Mouse (Mus musculus) myocyte (in vitro differentiated cells): ENCODE data around the gene Zdhhc17. TPM values are rescaled to one million over a fixed set of nuclear protein-coding genes. Genes with fewer than 3 reads are reported as not detected.

ENCODE experiments used
- H3K27me3 ChIP-seq: one replicate; pipeline ENCODE4 v1.6.1; 2011; ENCODE audit not compliant: control insufficient read depth, insufficient read depth, insufficient read length
- H3K36me3 ChIP-seq: one replicate; pipeline ENCODE4 v1.6.1; 2011; ENCODE audit not compliant: control insufficient read depth, insufficient read depth
- H3K4me2 ChIP-seq: one replicate; pipeline ENCODE4 v1.6.1; 2011; ENCODE audit warnings: low read depth, control low read depth
- H3K4me3 ChIP-seq: one replicate; pipeline ENCODE4 v1.5.1; 2011; ENCODE audit warnings: mild to moderate bottlenecking, control low read depth, moderate library complexity
- H3K79me2 ChIP-seq: one replicate; pipeline ENCODE4 v1.6.1; 2011; ENCODE audit not compliant: control insufficient read depth, insufficient read depth
- H3ac ChIP-seq: one replicate; pipeline ENCODE4 v1.6.1; 2011; ENCODE audit not compliant: control insufficient read depth, insufficient read length
- CEBPB ChIP-seq: IDR thresholded peaks from 2 replicates; pipeline ENCODE4 v1.6.1; 2011; ENCODE audit warnings: mild to moderate bottlenecking, moderate library complexity; ENCODE audit not compliant: poor library complexity, insufficient read depth, severe bottlenecking
- E2F4 ChIP-seq: IDR thresholded peaks from one replicate; pipeline ENCODE4 v1.6.1; 2011; ENCODE audit warnings: mild to moderate bottlenecking, control low read depth, moderate library complexity; ENCODE audit not compliant: insufficient read depth
- MAX ChIP-seq: IDR thresholded peaks from one replicate; pipeline ENCODE4 v1.6.1; 2011; ENCODE audit warnings: low read depth, mild to moderate bottlenecking, control low read depth
- MYOD1 ChIP-seq, 3 experiments: IDR thresholded peaks; one replicate each; pipeline ENCODE4 v1.6.1; 2011; ENCODE audit warnings: control low read depth in 2 of 3, low read depth in 2 of 3, mild to moderate bottlenecking in 2 of 3, moderate library complexity in 1 of 3; ENCODE audit not compliant: insufficient read length in 2 of 3, control insufficient read depth in 1 of 3
- MYOG ChIP-seq, 3 experiments: IDR thresholded peaks; one replicate each; pipeline ENCODE4 v1.6.1; 2011; ENCODE audit warnings: control low read depth in 2 of 3, low read depth in 2 of 3, mild to moderate bottlenecking in 2 of 3; ENCODE audit not compliant: insufficient read length in 2 of 3, control insufficient read depth in 1 of 3, insufficient read depth in 1 of 3
- POLR2A ChIP-seq: IDR thresholded peaks from one replicate; pipeline ENCODE4 v1.6.1; 2011; ENCODE audit warnings: low read depth, mild to moderate bottlenecking, control low read depth, moderate library complexity; ENCODE audit not compliant: insufficient read length
- POLR2AphosphoS2 ChIP-seq: IDR thresholded peaks from one replicate; pipeline ENCODE4 v1.6.1; 2011; ENCODE audit warnings: low read depth, control low read depth; ENCODE audit not compliant: insufficient read length
- REST ChIP-seq: IDR thresholded peaks from one replicate; pipeline ENCODE4 v1.6.1; 2011; ENCODE audit warnings: mild to moderate bottlenecking, control low read depth, moderate library complexity; ENCODE audit not compliant: insufficient read depth, insufficient read length
- SRF ChIP-seq: IDR thresholded peaks from one replicate; pipeline ENCODE4 v1.6.1; 2011; ENCODE audit warnings: low read depth; ENCODE audit not compliant: control insufficient read depth, insufficient read length
- TCF12 ChIP-seq: IDR thresholded peaks from one replicate; pipeline ENCODE4 v1.6.1; 2011; ENCODE audit warnings: mild to moderate bottlenecking, control low read depth; ENCODE audit not compliant: poor library complexity, insufficient read depth, severe bottlenecking
- TCF3 ChIP-seq: IDR thresholded peaks from one replicate; pipeline ENCODE4 v1.6.1; 2011; ENCODE audit warnings: low read depth, control low read depth; ENCODE audit not compliant: insufficient read length
- USF1 ChIP-seq: IDR thresholded peaks from one replicate; pipeline ENCODE4 v1.6.1; 2011; ENCODE audit warnings: low read depth, mild to moderate bottlenecking, control low read depth, moderate library complexity
- polyA plus RNA-seq: library from polyadenylated mRNA; unstranded; fragments of >200 nt; fragmentation: generic; extraction: Trizol; gene quantifications from one replicate; pipeline ENCODE4 v1.2.1, GENCODE M21; 2012; ENCODE audit warnings: missing spikeins

The Zdhhc17 gene
- polyA plus RNA-seq, 1 experiment = 6.6 TPM

DNA sequence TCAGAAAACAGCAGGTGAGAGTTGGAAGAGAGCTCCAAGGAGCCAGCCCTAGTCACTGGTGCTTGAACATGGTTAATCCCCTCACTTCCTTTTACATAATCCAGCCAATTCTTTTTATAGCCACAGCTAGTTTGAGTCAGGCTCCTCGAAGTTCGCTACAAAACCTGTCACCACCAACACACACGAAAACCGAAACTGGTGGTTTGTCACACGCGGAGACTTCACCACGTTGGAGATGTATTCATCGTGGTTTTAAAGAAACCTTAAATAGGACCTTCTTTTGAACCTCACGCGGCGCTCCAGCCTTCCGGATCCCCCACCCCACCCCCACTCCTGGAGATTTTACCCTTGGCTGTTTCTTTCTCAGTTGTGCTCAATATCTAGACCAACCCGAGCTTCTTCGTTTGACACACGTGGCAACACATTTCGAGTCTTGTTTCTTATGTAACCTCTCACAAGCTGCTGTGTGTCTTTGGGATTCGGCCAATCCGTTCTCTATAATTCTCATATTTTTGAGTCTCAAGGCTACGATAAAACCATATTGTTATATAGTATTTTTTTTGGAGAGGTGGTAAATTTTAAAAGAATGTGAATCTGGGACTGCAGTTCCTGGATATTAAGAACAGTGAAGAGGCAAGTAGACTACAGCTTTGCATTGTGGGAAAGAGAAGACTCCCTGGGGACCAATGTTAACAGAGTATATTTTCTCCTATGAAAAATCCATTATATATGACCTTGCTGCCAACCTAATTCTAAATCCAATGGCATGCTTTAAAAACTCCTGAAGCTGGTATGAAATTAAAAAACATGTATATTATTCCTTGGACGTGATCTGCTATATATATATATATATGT lies 21.8 kb upstream of the Zdhhc17 start:
- TF ChIP-seq POLR2AphosphoS2 (no peak), TCF3 (no peak), MAX (no peak), SRF (no peak), MYOD1 (IDR thresholded peaks at IDR 0.05; ENCODE audit: control insufficient read depth in 1 of 3, insufficient read length in 2 of 3, low read depth in 2 of 3) (no peak), REST (no peak), POLR2A (no peak), MYOG (IDR thresholded peaks at IDR 0.05; ENCODE audit: control insufficient read depth in 1 of 3, insufficient read depth in 1 of 3, insufficient read length in 2 of 3, low read depth in 2 of 3) (no peak), TCF12 (no peak), CEBPB (no peak), E2F4 (no peak), USF1 (no peak)
- no peak overlapping the region for H3ac ChIP-seq
- H3K36me3 ChIP-seq = no peaks in the 10 kb centered on the region
- no peaks in the 10 kb centered on the region for H3K79me2 ChIP-seq
- peak overlapping the region; percentile 90 for H3K4me2 ChIP-seq
- no peaks in the 10 kb centered on the region for H3K27me3 ChIP-seq
- peak overlapping the region; percentile 14 for H3K4me3 ChIP-seq

DNA sequence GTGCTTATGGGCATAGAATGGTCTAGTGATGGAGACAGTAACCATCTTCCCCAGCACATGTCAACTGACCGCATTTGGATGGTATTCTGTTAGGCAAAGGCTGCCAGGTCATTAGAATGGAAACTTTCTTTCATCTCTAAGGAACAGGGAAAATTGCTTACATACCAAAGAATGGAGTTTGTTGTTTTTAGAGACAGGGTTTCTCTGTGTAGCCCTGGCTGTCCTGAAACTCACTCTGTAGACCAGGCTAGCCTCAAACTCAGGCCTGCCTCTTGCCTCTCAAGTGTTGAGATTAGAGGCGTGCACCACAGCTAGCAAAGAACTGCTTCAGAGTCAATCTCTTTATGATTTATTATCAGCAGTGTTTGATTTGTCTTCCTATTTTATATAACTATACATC lies 20.9 kb upstream of the Zdhhc17 start:
- Histone ChIP-seq H3K27me3 (no peaks in the 10 kb centered on the region), H3K4me2 (peak overlapping the region; percentile 90), H3K79me2 (no peaks in the 10 kb centered on the region), H3K4me3 (peak overlapping the region; percentile 14), H3K36me3 (no peaks in the 10 kb centered on the region), H3ac (no peak overlapping the region)
- TF ChIP-seq TCF3 (no peak), E2F4 (no peak), SRF (no peak), CEBPB (no peak), USF1 (no peak), MYOD1 (IDR thresholded peaks at IDR 0.05; ENCODE audit: control insufficient read depth in 1 of 3, insufficient read length in 2 of 3, low read depth in 2 of 3) (no peak), MAX (no peak), POLR2A (no peak), POLR2AphosphoS2 (no peak), REST (no peak), TCF12 (no peak), MYOG (IDR thresholded peaks at IDR 0.05; ENCODE audit: control insufficient read depth in 1 of 3, insufficient read depth in 1 of 3, insufficient read length in 2 of 3, low read depth in 2 of 3) (no peak)

DNA sequence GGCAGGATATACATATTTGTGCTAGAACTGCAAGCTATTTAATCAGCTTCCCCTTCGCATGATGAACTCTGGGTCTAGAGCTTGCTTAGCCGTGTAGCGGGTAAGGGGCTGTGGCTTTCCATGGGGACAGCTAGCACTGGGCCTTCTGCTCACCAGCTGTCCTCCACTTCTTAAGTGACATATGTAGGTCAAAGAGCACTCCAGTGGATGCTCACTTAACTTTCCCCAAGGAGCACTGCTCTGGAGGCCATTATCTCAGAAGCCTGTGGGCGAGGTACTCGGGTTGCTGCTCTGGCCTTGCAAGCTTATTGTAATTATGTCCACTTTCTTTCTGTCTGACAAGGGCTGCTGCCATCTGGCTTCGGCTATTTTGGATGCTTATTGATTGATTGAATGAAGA lies 16.2 kb upstream of the Zdhhc17 start:
- no peaks in the 10 kb centered on the region for H3K36me3 ChIP-seq
- TF ChIP-seq TCF3 = no peak
- no peak overlapping the region for H3ac ChIP-seq
- no peaks in the 10 kb centered on the region for H3K27me3 ChIP-seq
- H3K4me2 ChIP-seq = no peak overlapping the region
- no peak overlapping the region for H3K4me3 ChIP-seq
- no peaks in the 10 kb centered on the region for H3K79me2 ChIP-seq

DNA sequence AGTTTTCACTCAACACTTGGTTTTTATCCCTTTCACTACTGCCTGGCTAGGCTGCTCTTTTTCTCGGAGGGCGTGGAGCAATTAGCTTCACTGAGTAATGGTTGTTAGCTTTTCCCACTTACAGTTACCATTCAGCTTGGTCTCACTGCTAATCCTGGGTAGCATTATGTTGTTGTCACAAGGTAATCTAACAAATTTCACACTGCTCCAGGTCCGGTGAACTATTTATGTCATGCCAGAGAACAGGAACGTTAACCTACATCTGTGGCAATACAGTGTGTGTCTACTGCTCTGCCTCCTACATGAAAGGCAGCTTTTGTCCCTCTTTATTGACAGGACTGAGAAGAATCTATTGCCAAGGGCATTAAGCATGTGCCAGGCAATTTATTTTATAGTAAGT lies 14.8 kb upstream of the Zdhhc17 start:
- TF ChIP-seq USF1 (no peak), MYOG (IDR thresholded peaks at IDR 0.05; ENCODE audit: control insufficient read depth in 1 of 3, insufficient read depth in 1 of 3, insufficient read length in 2 of 3, low read depth in 2 of 3) (no peak), POLR2AphosphoS2 (no peak), CEBPB (no peak), MAX (no peak), MYOD1 (IDR thresholded peaks at IDR 0.05; ENCODE audit: control insufficient read depth in 1 of 3, insufficient read length in 2 of 3, low read depth in 2 of 3) (no peak)
- H3K4me3 ChIP-seq = no peak overlapping the region
- no peaks in the 10 kb centered on the region for H3K27me3 ChIP-seq
- H3K79me2 ChIP-seq = no peaks in the 10 kb centered on the region
- no peaks in the 10 kb centered on the region for H3K36me3 ChIP-seq
- H3K4me2 ChIP-seq = no peak overlapping the region
- no peak overlapping the region for H3ac ChIP-seq

DNA sequence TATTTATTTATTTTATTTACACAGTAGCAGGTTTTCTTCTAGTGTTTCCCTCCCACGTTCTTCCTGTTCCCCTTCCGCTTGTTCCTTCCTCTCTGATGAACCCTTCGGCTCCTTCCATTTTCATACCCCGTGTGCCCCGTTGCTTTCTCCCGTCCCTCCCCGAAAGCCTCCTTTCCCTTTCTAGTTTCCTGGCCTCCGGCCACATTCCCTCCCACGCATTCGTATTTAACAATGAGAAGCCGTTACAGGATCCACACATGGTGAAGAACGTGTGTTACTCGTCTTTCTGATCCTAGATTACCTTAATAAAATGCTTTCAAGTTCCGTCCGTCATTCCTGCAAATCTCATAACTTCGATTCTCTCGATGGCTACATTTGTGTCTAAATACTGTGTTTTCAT lies 4.5 kb upstream of the Zdhhc17 start:
- Histone ChIP-seq H3K4me2 (no peak overlapping the region), H3ac (no peak overlapping the region), H3K4me3 (no peak overlapping the region), H3K79me2 (no peaks in the 10 kb centered on the region), H3K36me3 (no peaks in the 10 kb centered on the region), H3K27me3 (no peaks in the 10 kb centered on the region)
- TF ChIP-seq TCF3 (no peak), E2F4 (no peak), USF1 (no peak), MYOG (IDR thresholded peaks at IDR 0.05; ENCODE audit: control insufficient read depth in 1 of 3, insufficient read depth in 1 of 3, insufficient read length in 2 of 3, low read depth in 2 of 3) (no peak), CEBPB (no peak), SRF (no peak), POLR2A (no peak), TCF12 (no peak), MYOD1 (IDR thresholded peaks at IDR 0.05; ENCODE audit: control insufficient read depth in 1 of 3, insufficient read length in 2 of 3, low read depth in 2 of 3) (no peak), POLR2AphosphoS2 (no peak), MAX (no peak), REST (no peak)
